Mouse (Mus musculus): ENCODE results near the gene Apoa5.

The Apoa5 gene

DNA sequence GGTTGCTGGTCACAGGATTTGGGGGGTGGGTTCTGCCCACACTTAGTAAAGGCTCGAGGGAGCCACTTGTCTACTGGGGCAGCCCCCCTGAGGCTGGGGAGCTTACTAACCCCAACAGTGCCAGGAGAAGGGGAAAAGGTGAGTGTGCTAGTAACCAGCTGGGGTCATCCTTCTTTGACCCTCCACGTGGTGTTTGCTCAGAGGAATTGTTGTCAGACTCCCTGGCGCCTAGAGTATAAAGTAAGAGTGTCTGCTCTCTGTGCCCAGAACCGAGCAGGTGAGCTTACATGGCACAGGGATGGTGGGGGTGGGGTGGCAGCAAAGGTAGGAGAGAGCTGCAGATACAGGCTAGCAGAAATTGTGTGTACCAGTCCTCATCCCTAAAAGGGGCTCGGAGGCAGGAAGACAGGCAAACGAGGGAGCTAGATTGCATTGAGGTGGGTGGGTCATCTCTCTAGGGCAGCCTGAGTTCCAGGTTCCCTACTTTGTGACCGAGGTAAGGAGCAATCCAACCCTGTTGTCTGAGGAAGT, at the start of gene Apoa5:
TSS of gene Apoa5 (plus strand) at position 291 of the 531 bp plus-strand sequence.
- DNase-seq (ENCODE audit: low read depth, low spot score), result no peak

DNA sequence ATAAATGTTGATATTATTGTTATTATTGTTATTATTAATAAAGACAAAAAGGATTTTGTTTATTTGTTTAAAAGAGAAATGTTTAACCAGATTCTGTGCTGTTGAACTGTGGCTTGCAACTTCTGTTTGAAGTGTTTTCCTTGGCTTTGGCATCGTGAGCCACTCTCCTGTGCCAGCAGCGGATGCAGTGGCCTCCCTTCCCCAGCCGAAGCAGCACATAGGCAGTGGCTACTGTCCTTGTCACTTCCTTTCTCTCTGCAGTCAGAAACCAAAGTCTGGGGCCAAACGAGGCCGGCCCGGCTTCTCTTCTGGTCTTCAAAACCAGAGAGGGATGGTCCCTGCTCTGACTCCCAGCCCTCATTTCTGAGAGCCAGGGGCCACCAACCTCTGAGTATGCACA, 45.3 kb upstream of the Apoa5 start:
- no peak for DNase-seq (ENCODE audit: low read depth, low spot score)

DNA sequence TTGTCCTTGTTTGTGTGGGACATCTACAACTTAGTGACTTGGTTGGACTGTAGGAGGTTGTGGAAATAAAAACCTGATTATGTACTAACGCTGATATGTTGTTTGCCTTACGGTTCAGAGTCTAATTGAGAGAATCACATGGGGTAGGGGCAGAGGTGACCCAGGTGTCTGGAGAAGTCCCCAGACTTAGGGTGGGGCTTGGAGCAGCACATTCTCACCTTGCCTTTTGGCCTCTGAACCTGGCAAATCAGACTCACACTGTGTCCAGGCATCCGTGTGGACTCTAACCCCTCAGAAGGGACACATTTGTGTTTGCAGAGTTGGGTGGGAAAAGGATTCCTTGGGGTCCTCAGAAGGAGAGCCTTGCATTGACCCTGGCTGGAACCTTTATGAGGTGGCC, 44.3 kb upstream of the Apoa5 start:
- no peak for DNase-seq (ENCODE audit: low read depth, low spot score)

DNA sequence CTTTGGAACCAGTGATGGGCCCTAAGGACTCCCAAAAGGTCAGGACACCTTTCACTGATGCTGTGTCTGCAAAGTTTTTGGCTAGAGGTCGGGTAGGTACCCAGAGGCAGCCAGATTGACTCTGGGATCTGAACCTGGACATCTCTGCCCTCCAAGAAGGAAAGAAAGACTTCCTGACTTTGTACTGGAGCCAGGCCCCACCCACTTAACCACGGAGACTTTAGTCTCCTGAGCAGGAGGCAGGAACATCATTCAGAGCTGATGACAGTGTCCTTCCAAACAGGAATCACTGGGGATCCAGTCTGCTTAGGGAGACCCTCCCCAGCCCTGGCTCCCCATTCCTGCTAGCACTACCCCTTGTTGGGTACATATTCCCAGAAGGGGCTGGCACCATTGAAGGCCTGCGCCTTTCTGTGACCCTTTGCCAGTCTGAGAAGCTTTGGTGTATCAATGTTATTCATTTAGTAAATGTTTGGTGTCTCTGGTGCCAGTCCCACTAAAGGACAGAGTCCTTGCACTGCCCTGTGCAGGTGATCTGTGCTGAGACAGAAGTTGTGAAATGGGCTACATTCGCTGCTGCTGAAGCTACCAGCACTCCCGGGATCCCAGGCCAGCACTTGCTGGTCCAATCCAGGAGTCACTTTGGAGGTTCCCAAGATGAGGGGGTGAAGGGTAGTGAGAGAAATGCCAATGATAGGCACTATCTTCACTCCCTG, 43.3 kb upstream of the Apoa5 start:
- DNase-seq (ENCODE audit: low read depth, low spot score), result no peak

DNA sequence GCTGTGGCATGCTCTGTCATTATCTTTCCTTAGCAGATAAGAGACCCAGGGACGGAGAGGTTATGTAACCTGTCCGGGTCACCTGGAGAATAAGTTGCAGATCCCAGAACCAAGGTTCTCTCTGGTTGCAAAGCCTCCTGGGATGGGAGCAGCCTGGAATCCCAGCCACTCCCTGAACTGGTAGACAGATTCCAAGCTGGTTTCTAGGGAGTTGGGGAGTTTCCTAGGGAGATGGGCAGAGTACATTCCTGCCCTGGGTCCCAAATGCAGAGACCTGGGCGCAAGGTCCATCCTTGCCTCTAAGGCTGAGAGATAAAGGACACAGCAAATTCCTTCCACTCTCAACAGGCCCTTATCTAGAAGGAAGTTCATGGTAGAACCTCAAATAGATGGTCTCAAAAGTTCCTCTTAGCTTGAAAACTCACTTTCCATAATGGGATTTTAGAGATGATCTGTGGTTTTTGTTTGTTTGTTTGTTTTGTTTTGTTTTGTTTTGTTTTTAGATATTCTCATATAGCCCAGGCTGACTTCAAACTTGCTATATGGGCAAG, 41.3 kb upstream of the Apoa5 start:
- no peak for DNase-seq (ENCODE audit: low read depth, low spot score)

DNA sequence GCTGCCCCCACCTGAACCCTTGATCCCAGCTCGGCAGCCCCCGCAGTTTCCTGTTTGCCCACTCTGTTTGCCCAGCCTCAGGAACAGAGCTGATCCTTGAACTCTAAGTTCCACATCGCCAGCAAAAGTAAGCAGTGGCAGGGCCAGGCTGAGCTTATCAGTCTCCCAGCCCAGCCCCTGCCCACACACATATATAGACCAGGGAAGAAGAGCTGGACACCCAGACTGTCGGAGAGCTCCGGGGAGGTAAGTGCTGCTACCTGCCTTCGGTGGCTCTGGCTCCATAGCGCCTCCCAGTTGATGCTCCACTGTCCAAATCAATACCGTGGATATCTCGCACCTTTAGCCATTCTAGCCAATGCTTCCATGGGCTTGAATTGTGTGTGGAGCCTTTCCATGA, 39.9 kb upstream of the Apoa5 start, which contains the start of gene Apoa1:
TSS of gene Apoa1 (plus strand) at position 90 of the 400 bp plus-strand sequence.
- DNase-seq (ENCODE audit: low read depth, low spot score), result no peak

- peak; percentile 74 for DNase-seq (ENCODE audit: low read depth, low spot score)
These were observed 38.6 kb upstream of the Apoa5 start for GRCm38 (mm10) chr9:46229573-46230449.

GRCm38 (mm10) chr9:46230450-46230975, 37.9 kb upstream of the Apoa5 start:
- no peak for DNase-seq (ENCODE audit: low read depth, low spot score)

DNA sequence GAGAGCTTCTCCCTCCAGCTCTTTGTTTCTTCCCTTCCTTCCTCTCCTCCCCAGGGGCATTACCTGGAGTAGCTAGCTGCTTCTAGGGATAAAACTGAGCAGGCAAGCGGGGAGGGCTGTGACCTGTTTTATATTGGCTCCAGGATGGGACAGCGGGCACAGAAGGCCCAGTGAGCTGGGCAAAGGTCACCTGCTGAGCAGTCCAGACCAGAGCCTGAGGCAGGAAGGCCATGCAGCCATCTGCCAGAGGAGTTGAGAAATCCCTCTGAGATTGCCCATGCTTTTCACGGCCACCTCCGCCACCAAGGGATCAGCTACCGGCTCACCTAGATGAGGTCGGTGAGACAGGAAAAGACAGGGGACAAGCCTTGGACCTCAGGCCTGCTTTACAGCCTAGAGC, 33.2 kb upstream of the Apoa5 start:
- DNase-seq (ENCODE audit: low read depth, low spot score), result no peak

DNA sequence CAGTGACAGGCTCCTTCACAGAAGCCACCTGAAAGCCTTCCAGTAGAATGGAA, 33.0 kb upstream of the Apoa5 start, which contains the start of gene Apoc3:
TSS of gene Apoc3 (minus strand) at position 41 of the 53 bp plus-strand sequence.
- no peak for DNase-seq (ENCODE audit: low read depth, low spot score)

DNA sequence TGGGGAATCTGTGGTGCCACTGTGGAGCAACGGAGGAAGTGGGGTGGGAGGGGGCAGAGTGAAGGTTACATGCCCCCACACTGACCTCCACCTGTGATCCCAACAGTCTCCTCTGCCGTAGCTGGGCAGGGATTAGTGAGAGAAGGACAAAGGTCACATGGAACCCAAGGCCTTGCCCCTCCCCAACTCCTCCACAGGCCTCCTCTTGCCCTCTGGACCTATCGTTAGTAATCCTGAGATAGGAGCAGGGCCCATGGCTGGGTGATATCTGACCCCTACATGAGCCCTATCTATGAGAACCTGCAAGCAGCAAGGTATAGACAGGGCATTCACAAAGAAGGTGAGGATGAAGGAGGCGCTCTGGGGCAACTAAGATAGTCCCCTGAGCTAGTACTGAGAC, 32.8 kb upstream of the Apoa5 start:
- DNase-seq (ENCODE audit: low read depth, low spot score), result no peak

- DNase-seq (ENCODE audit: low read depth, low spot score), result no peak
These were observed 29.6 kb upstream of the Apoa5 start for GRCm38 (mm10) chr9:46238850-46239249.

- no peak for DNase-seq (ENCODE audit: low read depth, low spot score)
These were observed 27.8 kb upstream of the Apoa5 start, which contains the start of gene Apoa4 for GRCm38 (mm10) chr9:46240526-46241153. Gene Apoa4, plus strand, starts transcription at chr9:46240696.

- no peak for DNase-seq (ENCODE audit: low read depth, low spot score)
These were observed 26.6 kb upstream of the Apoa5 start for GRCm38 (mm10) chr9:46241818-46242217.

- DNase-seq (ENCODE audit: low read depth, low spot score), result no peak
These were observed 25.3 kb upstream of the Apoa5 start for GRCm38 (mm10) chr9:46243122-46243521.

DNA sequence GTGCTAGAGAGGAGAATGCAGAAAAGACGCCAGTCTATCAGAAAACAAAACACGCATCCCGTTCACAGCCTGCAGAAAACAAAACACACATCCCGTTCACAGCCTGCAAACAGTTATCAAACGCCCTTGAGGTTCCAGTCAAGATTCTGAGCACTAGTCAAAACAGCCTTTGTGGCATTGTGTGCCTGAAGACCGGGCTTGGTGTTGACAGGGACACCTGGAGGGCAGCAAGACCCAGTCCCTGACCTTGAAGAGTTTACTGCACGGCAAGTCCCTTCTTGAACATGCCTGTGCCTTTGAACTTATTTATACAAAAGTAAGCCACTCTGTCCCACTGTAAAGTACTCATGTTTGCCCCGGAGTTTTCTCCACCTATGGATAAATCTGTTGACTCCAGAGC, 24.8 kb upstream of the Apoa5 start:
- no peak for DNase-seq (ENCODE audit: low read depth, low spot score)

GRCm38 (mm10) chr9:46246752-46247324, 21.6 kb upstream of the Apoa5 start:
- DNase-seq (ENCODE audit: low read depth, low spot score), result peak; percentile 84

GRCm38 (mm10) chr9:46256177-46256576, 12.3 kb upstream of the Apoa5 start:
- no peak for DNase-seq (ENCODE audit: low read depth, low spot score)

- no peak for DNase-seq (ENCODE audit: low read depth, low spot score)
These were observed 11.6 kb upstream of the Apoa5 start for GRCm38 (mm10) chr9:46256658-46257385.

- no peak for DNase-seq (ENCODE audit: low read depth, low spot score)
These were observed 10.9 kb upstream of the Apoa5 start for GRCm38 (mm10) chr9:46257546-46257945.

GRCm38 (mm10) chr9:46259111-46259510, 9.3 kb upstream of the Apoa5 start:
- no peak for DNase-seq (ENCODE audit: low read depth, low spot score)

Measured in retina, postnatal 7 days (tissue).